Mouse (Mus musculus): ENCODE data around the gene Sox5.

- TF ChIP-seq CTCF (IDR thresholded peaks at IDR 0.05; ENCODE audit: low read depth) (no peak), EP300 (IDR thresholded peaks at IDR 0.05; ENCODE audit: low read depth) (no peak)
Observed at GRCm38 (mm10) chr6:143855421-143855820, 926.4 kb downstream of the Sox5 start.

All from liver, embryonic 14.5 days (tissue).